Mouse (Mus musculus) kidney, adult 2 months (tissue): ENCODE measurements at regions not wholly inside any gene's neighbourhood (a gene's known extent, or its start where the extent isn't known, plus 50 kb on each side); places are given as distances from the start of the nearest gene placed in this dataset.

Source experiments
- CTCF ChIP-seq: fragments of 200-500 bp; conservative IDR thresholded peaks from 2 replicates; pipeline ENCODE4 v1.5.1; 2011; ENCODE audit warnings: low read depth, mild to moderate bottlenecking, control low read depth, low read length, moderate library complexity, mixed read lengths; ENCODE audit not compliant: insufficient read depth, insufficient read length
- POLR2A ChIP-seq: fragments of 200-500 bp; IDR thresholded peaks from one replicate; pipeline ENCODE4 v1.6.1; 2011; ENCODE audit warnings: low read depth, low read length, control low read depth

DNA sequence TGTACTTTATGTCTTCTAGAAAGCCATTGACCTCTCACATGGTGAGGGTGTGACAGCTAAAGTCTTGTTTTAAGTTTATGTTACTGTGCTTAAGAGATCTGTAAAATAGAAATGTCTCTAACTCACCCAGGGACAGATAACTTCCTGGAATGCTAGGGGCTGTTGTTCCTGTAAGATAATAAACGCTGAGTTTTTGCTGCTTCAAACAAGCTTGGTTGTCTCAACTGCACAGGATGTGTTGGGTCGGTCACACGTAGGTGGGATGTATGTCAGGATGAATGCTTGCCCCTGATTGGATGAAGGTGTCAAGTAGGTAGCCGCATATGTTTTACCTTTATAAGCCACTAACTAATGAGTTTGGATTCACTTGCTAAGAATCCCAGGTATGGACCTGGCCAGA lies 63.8 kb upstream of the Eif4g2 start:
- TF ChIP-seq CTCF (no peak), POLR2A (no peak)
